Mouse (Mus musculus) kidney, embryonic 14.5 days (tissue): ENCODE results near the gene Kif16b. TPM values are rescaled to one million over a fixed set of nuclear protein-coding genes. Genes with fewer than 3 reads are reported as not detected.

ENCODE experiments used
- ATAC-seq: fragments of 200-750 bp; cut with Nextera tagmentation; 2 replicates; pipeline ENCODE4 v1.8.0; 2017; ENCODE audit warnings: moderate number of reproducible peaks, mild to moderate bottlenecking, moderate TSS enrichment, moderate library complexity; ENCODE audit not compliant: low FRiP score, low TSS enrichment
- H3K27ac ChIP-seq: fragments of 300-500 bp; sonication (generic); 2 replicates; pipeline ENCODE4 v1.5.1; 2014; ENCODE audit warnings: low read depth, mild to moderate bottlenecking, low read length, moderate library complexity, mixed read lengths
- H3K27me3 ChIP-seq: fragments of 300-500 bp; sonication (generic); 2 replicates; pipeline ENCODE4 v1.6.1; 2014; ENCODE audit warnings: mild to moderate bottlenecking, low read length; ENCODE audit not compliant: control insufficient read depth, insufficient read depth
- H3K36me3 ChIP-seq: fragments of 300-500 bp; sonication (generic); 2 replicates; pipeline ENCODE4 v1.6.1; 2014; ENCODE audit warnings: low read length, mixed read lengths; ENCODE audit not compliant: control insufficient read depth, insufficient read depth
- H3K4me1 ChIP-seq: fragments of 300-500 bp; sonication (generic); 2 replicates; pipeline ENCODE4 v1.6.1; 2014; ENCODE audit warnings: low read length, mixed read lengths; ENCODE audit not compliant: control insufficient read depth, insufficient read depth
- H3K4me2 ChIP-seq: fragments of 300-500 bp; sonication (generic); replicated peaks from 2 replicates; pipeline ENCODE4 v1.6.1; 2014; ENCODE audit warnings: low read depth, mild to moderate bottlenecking, low read length
- H3K4me3 ChIP-seq: fragments of 300-500 bp; sonication (generic); 2 replicates; pipeline ENCODE4 v1.5.1; 2014; ENCODE audit warnings: mild to moderate bottlenecking, low read length
- H3K9ac ChIP-seq: fragments of 300-500 bp; sonication (generic); 2 replicates; pipeline ENCODE4 v1.6.1; 2014; ENCODE audit warnings: low read depth, mild to moderate bottlenecking, low read length, moderate library complexity
- H3K9me3 ChIP-seq: fragments of 300-500 bp; sonication (generic); 2 replicates; pipeline ENCODE4 v1.6.1; 2016; ENCODE audit warnings: low read length; ENCODE audit not compliant: control insufficient read depth
- WGBS: fragments of 180-500 bp; shearing (Covaris S2); extraction: QIAGEN DNeasy Blood & Tissue Kit; methylation state at CpG from one replicate; pipeline ENCODE4 v1.1.7; 2014; 5-methylcytosine and 5-hydroxymethylcytosine counted together
- polyA plus RNA-seq: library from polyadenylated mRNA; unstranded; fragments of >200 nt; fragmentation: Nextera tagmentation; extraction: Ambion mirVana; gene quantifications from 2 replicates; pipeline ENCODE4 v1.2.1, GENCODE M21; 2014

Kif16b gene
- polyA plus RNA-seq, 1 experiment from 2014 or later, result 17.1 TPM

DNA sequence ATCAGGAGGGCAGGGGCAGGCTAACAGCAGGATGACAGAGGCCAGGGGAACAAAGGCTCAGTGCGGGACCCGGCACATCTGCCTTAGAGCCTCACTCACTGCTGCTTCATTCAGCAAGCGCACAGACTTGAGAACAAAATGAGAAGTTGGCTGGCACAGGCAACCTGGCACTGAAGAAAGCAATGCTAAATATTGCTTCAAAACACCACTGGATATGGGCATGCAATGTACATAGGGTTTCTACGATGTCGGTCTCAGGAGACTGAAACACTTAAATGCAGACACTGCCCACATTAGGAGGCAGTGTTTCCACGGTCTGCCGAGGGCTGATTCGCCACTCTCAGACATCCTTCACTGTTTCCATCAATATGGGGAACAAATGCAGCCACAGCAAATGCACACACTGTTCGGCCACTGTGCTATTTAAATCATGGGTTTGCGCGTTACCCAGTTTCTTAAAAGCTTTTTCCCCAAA lies 131.6 kb downstream of the Kif16b start:
- ATAC-seq, result no peak

GRCm38 (mm10) chr2:142764276-142764675 lies 137.1 kb downstream of the Kif16b start:
- Histone ChIP-seq H3K4me1 (no peaks in the 10 kb centered on the region), H3K27ac (no peak overlapping the region), H3K27me3 (no peaks in the 10 kb centered on the region), H3K36me3 (no peaks in the 10 kb centered on the region), H3K4me2 (no peak overlapping the region), H3K9me3 (no peaks in the 10 kb centered on the region), H3K9ac (no peak overlapping the region), H3K4me3 (no peak overlapping the region)
- WGBS, result 83% methylated on average over 2 of the region's 2 CpGs
- no peak for ATAC-seq

More for the DNA sequence above, 131.6 kb downstream of the Kif16b start:
- H3K4me2 ChIP-seq, result no peak overlapping the region
- WGBS, result 80% methylated on average over 11 of the region's 11 CpGs
- no peak overlapping the region for H3K9ac ChIP-seq
- no peaks in the 10 kb centered on the region for H3K9me3 ChIP-seq
- H3K4me1 ChIP-seq, result no peaks in the 10 kb centered on the region
- no peaks in the 10 kb centered on the region for H3K27me3 ChIP-seq
- H3K27ac ChIP-seq, result no peak overlapping the region
- no peaks in the 10 kb centered on the region for H3K36me3 ChIP-seq
- H3K4me3 ChIP-seq, result no peak overlapping the region

DNA sequence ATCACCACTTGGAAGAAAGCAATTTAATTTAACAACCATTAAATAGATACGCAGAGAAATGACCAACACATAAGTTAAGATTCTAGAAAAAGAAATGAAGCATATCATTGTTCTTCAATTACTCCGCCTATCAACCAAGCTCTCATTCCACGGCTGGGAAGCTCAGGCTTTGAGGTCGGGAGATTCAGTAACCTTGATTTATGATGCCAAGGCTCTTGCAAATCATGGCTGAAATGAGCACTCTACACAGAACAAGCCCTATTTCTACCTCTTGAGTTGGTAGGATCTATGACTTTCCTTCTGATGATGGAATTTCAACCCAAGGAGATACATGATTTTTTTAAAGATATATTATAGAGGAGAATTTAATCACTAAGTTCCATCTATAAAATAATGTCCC lies 140.5 kb downstream of the Kif16b start:
- WGBS, result 34% methylated on average over 4 of the region's 4 CpGs
- ATAC-seq, result no peak; the same call in 1 of the 2 replicates

DNA sequence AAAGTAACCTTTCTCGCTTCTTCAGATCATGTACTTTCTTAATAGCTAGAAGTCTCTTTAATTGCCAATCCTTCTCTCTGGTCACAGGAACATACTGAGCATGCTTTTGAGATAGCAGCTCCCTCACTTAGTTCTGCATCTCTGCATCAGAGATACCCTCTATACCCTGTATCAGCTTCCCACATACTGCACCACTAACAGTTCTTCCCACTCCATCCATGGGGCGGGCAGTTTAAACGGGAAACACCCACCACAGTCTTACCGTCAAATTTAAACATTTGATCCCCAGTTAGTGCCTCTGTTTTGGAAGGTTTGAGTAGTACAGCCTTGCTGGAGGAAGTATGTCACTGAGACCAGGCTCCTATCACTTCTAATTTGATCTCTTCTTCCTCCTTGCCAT lies 142.1 kb downstream of the Kif16b start:
- WGBS, result 90% methylated on average over 4 of the region's 4 CpGs
- ATAC-seq, result no peak
- H3K27ac ChIP-seq, result no peak overlapping the region

More for the DNA sequence above, 140.5 kb downstream of the Kif16b start:
- Histone ChIP-seq H3K36me3 (no peaks in the 10 kb centered on the region), H3K9me3 (no peaks in the 10 kb centered on the region), H3K9ac (no peak overlapping the region), H3K27ac (no peak overlapping the region), H3K4me1 (no peaks in the 10 kb centered on the region), H3K4me2 (no peak overlapping the region), H3K4me3 (no peak overlapping the region), H3K27me3 (no peaks in the 10 kb centered on the region)

DNA sequence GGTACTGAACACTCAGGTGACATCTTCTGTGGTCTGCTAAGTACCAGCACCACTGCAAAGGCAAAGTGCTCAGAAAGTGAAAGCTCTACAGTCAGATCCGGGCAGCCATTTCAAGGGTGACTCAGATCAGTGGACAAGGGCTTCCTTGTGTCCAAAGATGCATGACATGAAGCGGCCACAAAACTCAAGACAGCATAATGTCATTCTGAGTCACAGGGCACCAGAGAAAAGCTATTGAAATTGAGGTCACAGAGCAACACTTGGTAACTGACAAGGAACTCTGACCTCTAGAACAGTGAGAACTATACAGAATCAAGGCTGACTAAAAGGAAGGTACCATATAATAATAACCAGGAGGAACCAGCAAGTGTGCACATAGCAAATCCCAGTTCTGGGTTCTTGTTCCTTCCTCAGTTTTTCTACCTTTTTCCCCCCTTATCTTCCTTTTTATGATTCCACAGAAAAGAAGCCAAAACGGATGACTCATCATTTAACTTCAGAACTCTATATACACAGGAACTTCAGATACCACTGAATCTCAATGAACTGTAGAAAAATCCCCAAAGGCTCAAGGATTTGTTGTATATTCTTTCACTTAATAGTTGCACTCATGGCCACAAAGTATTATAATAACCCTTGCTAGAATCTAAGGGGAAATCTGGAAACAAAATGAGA lies 143.1 kb downstream of the Kif16b start:
- H3K27ac ChIP-seq, result no peak overlapping the region
- H3K27me3 ChIP-seq, result no peaks in the 10 kb centered on the region
- H3K4me3 ChIP-seq, result no peak overlapping the region
- H3K4me2 ChIP-seq, result no peak overlapping the region
- 81% methylated on average over 3 of the region's 3 CpGs for WGBS
- no peak for ATAC-seq
- no peaks in the 10 kb centered on the region for H3K4me1 ChIP-seq
- H3K9me3 ChIP-seq, result no peaks in the 10 kb centered on the region
- no peak overlapping the region for H3K9ac ChIP-seq
- no peaks in the 10 kb centered on the region for H3K36me3 ChIP-seq

More for the DNA sequence above, 142.1 kb downstream of the Kif16b start:
- Histone ChIP-seq H3K9ac (no peak overlapping the region), H3K36me3 (no peaks in the 10 kb centered on the region), H3K4me1 (no peaks in the 10 kb centered on the region), H3K9me3 (no peaks in the 10 kb centered on the region), H3K27me3 (no peaks in the 10 kb centered on the region), H3K4me2 (no peak overlapping the region), H3K4me3 (no peak overlapping the region)

DNA sequence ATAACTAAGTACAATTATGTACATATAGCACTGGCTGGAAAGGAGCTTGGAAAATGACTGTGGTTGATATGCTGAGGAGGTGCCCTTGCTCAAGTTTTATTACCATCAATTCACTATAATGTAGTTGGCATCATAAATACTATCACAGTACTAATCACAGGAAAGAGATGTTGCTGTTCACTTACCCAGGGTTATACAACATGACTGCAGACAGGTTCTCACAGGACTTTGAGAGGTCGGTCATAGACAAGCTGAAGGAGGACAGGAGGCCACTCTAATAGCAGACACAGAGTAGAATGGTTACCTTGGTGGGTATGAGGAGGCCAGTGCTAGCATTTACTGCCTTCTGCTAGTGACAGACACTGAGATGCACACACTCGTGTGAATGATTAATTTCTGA lies 162.0 kb downstream of the Kif16b start:
- WGBS, result 89% methylated on average over 2 of the region's 2 CpGs
- Histone ChIP-seq H3K4me3 (no peak overlapping the region), H3K4me1 (no peaks in the 10 kb centered on the region), H3K36me3 (no peaks in the 10 kb centered on the region), H3K9me3 (no peaks in the 10 kb centered on the region), H3K27ac (no peak overlapping the region), H3K4me2 (no peak overlapping the region), H3K27me3 (no peaks in the 10 kb centered on the region), H3K9ac (no peak overlapping the region)
- ATAC-seq, result no peak

DNA sequence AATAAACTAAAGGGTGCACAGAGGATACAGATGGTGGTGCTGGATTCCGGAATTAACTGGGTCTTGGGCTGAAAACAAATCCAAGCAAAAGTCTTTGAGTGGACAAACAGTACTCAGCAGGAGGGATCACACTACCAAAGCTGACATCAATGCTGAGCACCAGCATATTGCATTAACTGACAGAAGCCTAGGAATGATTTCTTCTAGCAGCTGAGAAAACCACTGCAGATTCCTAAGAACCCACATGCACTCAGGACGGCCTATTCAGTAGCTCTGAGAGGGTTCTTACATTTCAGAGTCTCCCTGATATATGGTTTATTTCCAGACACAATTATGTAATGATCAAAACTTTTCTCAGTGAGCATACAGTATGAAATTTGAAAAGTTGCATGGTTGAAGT lies 162.8 kb downstream of the Kif16b start:
- H3K27me3 ChIP-seq, result no peaks in the 10 kb centered on the region
- no peaks in the 10 kb centered on the region for H3K36me3 ChIP-seq
- no peak overlapping the region for H3K4me2 ChIP-seq
- ATAC-seq, result no peak
- H3K4me3 ChIP-seq, result no peak overlapping the region
- no peak overlapping the region for H3K27ac ChIP-seq
- 83% methylated on average over 2 of the region's 2 CpGs for WGBS
- no peaks in the 10 kb centered on the region for H3K4me1 ChIP-seq
- H3K9ac ChIP-seq, result no peak overlapping the region
- H3K9me3 ChIP-seq, result no peaks in the 10 kb centered on the region

- Histone ChIP-seq H3K4me2 (no peak overlapping the region), H3K27me3 (no peaks in the 10 kb centered on the region), H3K36me3 (no peaks in the 10 kb centered on the region), H3K27ac (no peak overlapping the region), H3K9me3 (no peaks in the 10 kb centered on the region), H3K9ac (no peak overlapping the region), H3K4me3 (no peak overlapping the region), H3K4me1 (no peaks in the 10 kb centered on the region)
- WGBS, result 86% methylated on average over 3 of the region's 3 CpGs
- no peak for ATAC-seq
Observed at GRCm38 (mm10) chr2:142735691-142736090, 165.6 kb downstream of the Kif16b start.

- H3K36me3 ChIP-seq, result no peaks in the 10 kb centered on the region
- no peaks in the 10 kb centered on the region for H3K4me1 ChIP-seq
- no peaks in the 10 kb centered on the region for H3K27me3 ChIP-seq
- no peak overlapping the region for H3K27ac ChIP-seq
- no peak overlapping the region for H3K4me2 ChIP-seq
- no peaks in the 10 kb centered on the region for H3K9me3 ChIP-seq
- no peak overlapping the region for H3K4me3 ChIP-seq
- ATAC-seq, result no peak
- WGBS, result 96% methylated on average over 2 of the region's 2 CpGs
- H3K9ac ChIP-seq, result no peak overlapping the region
Observed at GRCm38 (mm10) chr2:142734046-142734445, 167.3 kb downstream of the Kif16b start.
